ENCODE assay signal across 13 mouse cellular contexts in the genomic region with DNA sequence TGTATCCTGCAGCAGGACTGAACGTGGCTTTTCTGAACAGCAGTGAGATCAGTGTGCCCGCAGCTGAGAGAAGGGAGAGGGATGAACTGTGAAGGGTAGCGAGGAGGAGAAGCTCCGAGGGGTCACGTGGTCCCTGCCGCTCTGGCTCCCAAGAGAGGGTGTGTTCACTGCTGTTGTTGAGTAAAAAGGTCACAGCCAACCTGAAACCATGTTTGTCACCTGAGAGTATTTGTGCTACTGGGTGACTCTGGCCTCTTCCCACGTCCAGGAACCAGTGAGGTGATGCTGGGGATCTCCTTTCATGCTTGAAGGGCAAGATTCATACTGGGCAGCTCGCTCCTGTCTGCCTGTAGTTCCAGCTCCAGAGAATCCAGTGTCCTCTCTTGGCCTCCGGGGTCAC.
DNase-seq lines count a peak whose midpoint lies in the region; ATAC-seq and TF ChIP-seq lines count a peak whose summit lies in the region.
"Had no signal": no experiment of that assay in that cellular context is flagged by ENCODE, and none has a peak within 500 bp of the region (broad histone marks: within the 10 kb centered on the region; RNA-seq: fewer than 3 reads in every experiment).

No protein-coding gene starts in this region.

- no peaks in the 10 kb centered on the region for H3K9me3 ChIP-seq in kidney, embryonic 14.5 days (ENCODE audit: control insufficient read depth, low read length)
- peaks cover 77% of the 10 kb centered on the region for H3K9me3 ChIP-seq in G1E (replicated peaks)
- no peaks in the 10 kb centered on the region for H3K9me3 ChIP-seq in embryonic facial prominence, embryonic 13.5 days
- no peaks in the 10 kb centered on the region for H3K9me3 ChIP-seq in limb, embryonic 12.5 days
- H3K9me3 ChIP-seq: liver, embryonic 15.5 days had no signal

- no peak for DNase-seq in kidney, postnatal 10 days
- no peak for DNase-seq in G1E (ENCODE audit: low spot score)
- DNase-seq in urinary bladder, postnatal 4 days (ENCODE audit: low spot score in 2 of 2): no peak
- DNase-seq in lung, postnatal 4 days: no peak
- DNase-seq in gastrocnemius, postnatal 10 days: no peak
- DNase-seq: adrenal gland, postnatal 10 days; right cerebral cortex, postnatal 25 days had no signal

- H3K27ac ChIP-seq in kidney, embryonic 14.5 days (ENCODE audit: low read depth, low read length): peak overlapping the region; percentile 69
- peak overlapping the region; percentile 51; the same call in 1 of the 2 replicates for H3K27ac ChIP-seq in embryonic facial prominence, embryonic 13.5 days
- peak overlapping the region; percentile 70 for H3K27ac ChIP-seq in limb, embryonic 12.5 days
- H3K27ac ChIP-seq: liver, embryonic 15.5 days had no signal

- H3K4me2 ChIP-seq in kidney, embryonic 14.5 days (replicated peaks; ENCODE audit: low read depth, low read length): no peak overlapping the region; the same call in 1 of the 2 replicates
- H3K4me2 ChIP-seq in embryonic facial prominence, embryonic 13.5 days: no peak overlapping the region
- H3K4me2 ChIP-seq in limb, embryonic 12.5 days: no peak overlapping the region
- H3K4me2 ChIP-seq: liver, embryonic 15.5 days had no signal

- peak; percentile 54 for ATAC-seq in kidney, embryonic 14.5 days (ENCODE audit: low FRiP score, low TSS enrichment)
- ATAC-seq in G1E (ENCODE audit: extremely low read depth, insufficient number of reproducible peaks, low FRiP score, poor library complexity, severe bottlenecking): no peak
- no peak for ATAC-seq in embryonic facial prominence, embryonic 13.5 days (ENCODE audit: insufficient number of reproducible peaks, insufficient read depth, low FRiP score, low TSS enrichment, low read depth)
- ATAC-seq in limb, embryonic 12.5 days (ENCODE audit: insufficient number of reproducible peaks, insufficient read depth, low FRiP score, low TSS enrichment, low read depth): no peak
- ATAC-seq: CD4-positive, CD25-positive, alpha-beta regulatory T cell, adult 4 months; Patski had no signal

- WGBS in kidney, embryonic 14.5 days: 8% methylated on average over 9 of the region's 9 CpGs
- WGBS in embryonic facial prominence, embryonic 13.5 days: 22% methylated on average over 9 of the region's 9 CpGs
- 28% methylated on average over 9 of the region's 9 CpGs for WGBS in limb, embryonic 12.5 days

- H3K4me1 ChIP-seq in kidney, embryonic 14.5 days (ENCODE audit: control insufficient read depth, insufficient read depth, low read length): peaks cover 47% of the 10 kb centered on the region
- H3K4me1 ChIP-seq in G1E (ENCODE audit: insufficient read depth, low read depth, low read length): no peaks in the 10 kb centered on the region
- H3K4me1 ChIP-seq in embryonic facial prominence, embryonic 13.5 days: peaks cover 38% of the 10 kb centered on the region
- peaks cover 62% of the 10 kb centered on the region for H3K4me1 ChIP-seq in limb, embryonic 12.5 days (replicated peaks)
- H3K4me1 ChIP-seq: liver, embryonic 15.5 days had no signal

- no peak for TF ChIP-seq CTCF in G1E (IDR thresholded peaks at IDR 0.05; ENCODE audit: low read depth, low read length)

- 0 out of 2 replicates have a peak, but pooled peaks cover 3% of the 10 kb centered on the region for H3K27me3 ChIP-seq in kidney, embryonic 14.5 days (ENCODE audit: control insufficient read depth, insufficient read depth, low read length)
- H3K27me3 ChIP-seq in G1E (ENCODE audit: insufficient read depth, low read length): no peaks in the 10 kb centered on the region
- H3K27me3 ChIP-seq in embryonic facial prominence, embryonic 13.5 days: no peaks in the 10 kb centered on the region
- H3K27me3 ChIP-seq in limb, embryonic 12.5 days: no peaks in the 10 kb centered on the region; the same call in 1 of the 2 replicates
- H3K27me3 ChIP-seq: liver, embryonic 15.5 days; Patski had no signal

- no peak overlapping the region for H3K4me3 ChIP-seq in kidney, embryonic 14.5 days (ENCODE audit: low read length)
- H3K4me3 ChIP-seq in G1E (ENCODE audit: low read depth, low read length): 0 out of 2 replicates have a peak overlapping the region, but pooled peaks have one; percentile 11
- H3K4me3 ChIP-seq in embryonic facial prominence, embryonic 13.5 days: no peak overlapping the region
- H3K4me3 ChIP-seq in limb, embryonic 12.5 days (replicated peaks): no peak overlapping the region
- H3K4me3 ChIP-seq: liver, embryonic 15.5 days had no signal

- H3K36me3 ChIP-seq in kidney, embryonic 14.5 days (ENCODE audit: control insufficient read depth, insufficient read depth, low read length): no peaks in the 10 kb centered on the region
- no peaks in the 10 kb centered on the region for H3K36me3 ChIP-seq in G1E (replicated peaks)
- H3K36me3 ChIP-seq in embryonic facial prominence, embryonic 13.5 days: no peaks in the 10 kb centered on the region
- H3K36me3 ChIP-seq in limb, embryonic 12.5 days: no peaks in the 10 kb centered on the region
- H3K36me3 ChIP-seq: liver, embryonic 15.5 days had no signal

- H3K9ac ChIP-seq in kidney, embryonic 14.5 days (ENCODE audit: low read depth, low read length): no peak overlapping the region
- H3K9ac ChIP-seq in embryonic facial prominence, embryonic 13.5 days: no peak overlapping the region; the same call in 1 of the 2 replicates
- H3K9ac ChIP-seq in limb, embryonic 12.5 days (replicated peaks): no peak overlapping the region
- H3K9ac ChIP-seq: liver, embryonic 15.5 days had no signal
